Mouse (Mus musculus): Measurements from ENCODE around the gene Wdr24.

Wdr24 gene

DNA sequence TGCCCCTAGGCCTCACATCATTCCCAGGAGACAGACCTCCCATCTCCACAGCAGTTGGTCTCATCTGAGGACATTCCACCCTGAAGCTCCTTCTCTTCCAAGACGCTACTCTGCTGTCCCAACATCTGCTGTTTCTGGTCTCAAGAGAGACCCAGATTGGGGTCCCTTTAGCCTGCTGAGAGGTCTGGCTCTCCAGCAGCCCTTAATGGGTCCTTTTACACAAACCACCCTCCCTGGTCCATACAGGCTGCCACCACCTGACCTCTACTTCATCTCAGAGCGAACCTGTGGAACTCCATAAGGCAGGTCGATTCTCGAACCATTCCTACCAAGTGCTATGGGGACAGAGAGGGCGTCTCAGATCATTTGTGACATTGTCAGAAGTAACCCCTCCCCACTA is 15.4 kb upstream of the Wdr24 start:
- no peak for DNase-seq

DNA sequence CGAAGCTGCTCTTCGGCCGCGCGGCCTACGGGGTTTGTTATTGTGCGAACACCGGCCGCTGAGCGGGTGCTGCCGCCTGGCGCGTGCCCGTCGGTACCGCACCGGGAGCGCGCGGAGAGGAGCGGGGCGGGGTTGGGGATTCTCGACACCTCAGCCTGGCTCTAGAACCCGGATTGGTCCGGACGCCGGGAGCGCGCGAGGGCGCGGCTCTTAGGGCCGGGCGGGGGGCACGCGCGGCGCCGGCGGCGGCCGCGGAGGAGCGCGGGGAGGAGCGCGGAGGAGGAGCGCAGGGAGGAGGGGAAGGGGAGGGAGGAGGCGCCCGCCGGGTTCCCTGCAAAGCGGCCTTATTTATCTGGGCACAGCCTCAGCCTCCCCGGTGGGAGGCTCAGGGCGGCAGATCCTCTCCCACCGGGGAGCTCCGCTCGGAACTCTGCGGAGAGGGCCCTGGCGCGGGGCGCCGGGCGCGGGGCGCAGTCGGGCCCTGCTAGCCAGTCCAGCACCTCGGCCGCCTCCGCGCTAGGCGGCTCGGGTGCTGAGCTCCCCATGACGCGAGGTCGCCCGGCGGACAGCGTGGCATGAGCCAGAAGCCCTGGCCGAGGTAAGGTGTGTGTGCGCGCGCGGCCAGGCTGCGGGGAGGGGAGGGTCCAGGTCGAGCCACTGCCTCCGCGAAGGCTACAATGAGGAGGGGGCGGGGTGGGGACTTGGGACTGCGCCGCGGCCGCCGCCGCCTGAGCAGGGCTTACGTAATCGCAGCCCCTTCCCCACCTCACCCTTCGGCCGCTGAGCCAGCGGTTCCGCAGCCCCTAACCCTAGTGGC is 14.4 kb upstream of the Wdr24 start, which contains the start of gene Fbxl16:
Fbxl16 (plus strand) TSS at position 297 of the 817 bp plus-strand sequence.
- peak; percentile 74 to 77 for DNase-seq

DNA sequence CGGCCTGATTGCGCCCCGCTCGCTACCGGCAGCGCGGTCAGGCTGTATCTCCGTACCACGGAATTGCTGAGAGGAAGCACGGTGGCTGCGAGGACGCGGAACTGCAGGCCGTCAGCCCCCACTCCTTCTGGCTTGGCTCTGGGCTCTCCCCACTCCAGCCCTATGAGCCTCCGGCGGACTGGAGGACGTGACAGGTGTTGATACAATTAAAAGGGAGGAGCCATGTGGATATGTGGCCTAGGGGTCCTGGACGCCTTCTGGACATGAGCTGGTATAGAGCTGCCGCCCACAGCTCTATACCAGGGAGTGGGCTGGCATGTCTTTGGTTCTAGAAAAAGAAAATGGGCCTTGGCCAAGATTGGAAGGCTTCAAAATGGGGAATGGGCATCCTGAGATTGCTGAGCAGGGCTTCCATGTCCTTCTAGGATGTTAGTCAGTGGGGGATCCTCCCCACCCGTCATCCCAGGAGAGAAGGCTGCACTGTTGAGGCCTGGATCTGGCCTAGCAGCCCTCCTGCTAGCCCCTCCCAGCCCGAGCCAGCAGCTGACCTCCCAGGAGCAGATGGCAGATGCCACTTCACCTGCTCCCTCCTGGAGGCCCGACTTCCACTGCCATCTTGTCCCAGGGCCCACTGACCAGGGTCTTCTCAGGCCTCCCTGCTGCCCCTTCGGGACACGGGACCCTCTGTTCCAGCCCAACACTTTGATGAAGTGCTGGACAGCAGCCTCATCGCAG is 13.7 kb upstream of the Wdr24 start:
- no peak for DNase-seq

DNA sequence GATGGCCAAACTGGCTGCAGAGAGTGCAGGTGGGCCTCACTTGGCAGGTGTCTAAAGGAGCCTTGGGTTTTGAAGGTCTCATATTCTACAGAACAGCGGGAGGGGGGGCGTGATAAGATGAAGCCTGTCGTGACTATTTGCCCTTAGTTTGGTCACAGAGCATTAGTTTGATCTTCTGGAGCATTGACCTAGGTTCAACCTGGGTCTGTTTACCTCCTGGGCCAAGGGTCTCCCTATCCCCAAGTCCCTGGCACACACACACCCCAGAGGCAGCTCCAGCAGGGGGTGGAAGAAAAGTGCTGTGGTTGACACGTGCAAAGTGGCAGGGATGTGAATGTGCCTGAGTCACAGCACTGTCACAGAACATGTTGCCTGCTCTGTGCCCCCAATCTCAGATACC is 12.5 kb upstream of the Wdr24 start:
- DNase-seq, result no peak

DNA sequence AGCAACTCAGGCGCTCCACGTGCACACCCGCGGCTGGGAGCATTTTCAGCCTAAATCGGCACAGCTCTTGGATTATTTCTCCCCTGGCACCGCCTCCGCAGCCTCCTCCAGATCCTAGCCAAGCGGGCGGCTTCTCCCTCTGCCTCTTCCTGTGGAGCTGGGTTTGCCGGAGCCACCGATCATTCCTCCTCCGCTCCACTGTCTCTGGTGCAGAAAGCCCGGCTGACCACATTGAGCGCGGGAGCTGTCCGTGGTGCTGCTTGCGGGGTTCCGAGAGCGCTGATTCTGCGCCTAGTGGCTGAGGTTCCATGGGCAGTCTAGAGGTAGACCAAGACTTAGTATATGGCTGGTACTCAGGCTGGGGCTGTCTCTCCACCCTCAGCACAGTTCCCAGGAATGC is 10.0 kb upstream of the Wdr24 start:
- peak; percentile 63 to 73 for DNase-seq

DNA sequence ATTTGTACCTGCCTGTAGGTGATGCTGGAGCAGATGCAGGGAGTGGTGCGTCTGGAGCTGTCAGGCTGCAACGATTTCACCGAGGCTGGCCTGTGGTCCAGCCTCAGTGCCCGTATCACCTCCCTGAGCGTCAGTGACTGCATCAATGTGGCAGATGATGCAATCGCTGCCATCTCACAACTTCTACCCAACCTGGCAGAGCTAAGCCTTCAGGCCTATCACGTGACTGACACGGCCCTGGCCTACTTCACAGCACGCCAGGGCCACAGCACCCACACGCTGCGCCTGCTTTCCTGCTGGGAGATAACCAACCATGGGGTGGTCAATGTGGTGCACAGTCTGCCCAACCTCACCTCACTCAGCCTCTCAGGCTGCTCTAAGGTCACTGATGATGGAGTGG is 5.8 kb upstream of the Wdr24 start:
- no peak for DNase-seq

DNA sequence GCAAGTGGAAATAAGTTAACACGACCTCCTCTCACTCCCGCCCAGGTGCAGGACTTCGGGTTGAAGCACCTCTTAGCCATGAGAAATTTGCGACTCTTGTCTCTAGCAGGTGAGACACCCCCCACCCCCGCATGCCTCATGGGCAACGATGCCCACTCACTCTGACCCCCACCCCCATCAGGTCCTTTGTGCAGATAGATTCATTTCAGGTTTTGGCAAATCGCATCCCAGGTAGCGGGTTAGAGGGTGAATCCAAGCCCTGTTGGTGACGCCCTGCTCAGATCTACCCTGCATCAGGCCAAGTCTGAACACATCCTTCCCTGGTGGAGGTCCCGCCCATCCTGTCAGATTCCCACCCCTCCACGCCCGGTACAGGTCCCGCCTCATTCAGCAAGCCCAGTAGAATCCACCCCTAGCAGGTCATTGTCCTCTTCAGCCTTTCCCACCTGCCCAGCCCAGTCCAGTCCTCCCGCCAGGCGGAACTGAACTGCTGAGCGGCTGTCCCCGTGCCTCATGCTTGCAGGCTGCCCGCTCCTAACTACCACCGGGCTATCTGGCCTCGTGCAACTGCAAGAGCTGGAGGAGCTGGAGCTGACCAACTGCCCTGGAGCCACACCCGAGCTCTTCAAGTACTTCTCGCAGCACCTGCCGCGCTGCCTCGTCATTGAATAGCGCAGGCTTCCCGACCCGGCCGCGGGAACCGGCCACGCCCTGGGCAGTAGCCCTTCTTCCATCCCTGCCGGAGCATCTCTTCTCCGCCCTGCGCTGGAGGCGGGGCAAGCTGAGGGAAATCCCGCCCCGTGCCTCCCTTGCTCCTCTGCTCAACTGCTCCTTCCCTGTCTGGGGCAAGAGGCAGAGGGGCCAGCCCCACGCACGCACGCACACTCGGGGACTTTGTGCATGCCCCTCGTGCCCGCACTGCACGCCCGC is 4.3 kb upstream of the Wdr24 start:
- no peak for DNase-seq

DNA sequence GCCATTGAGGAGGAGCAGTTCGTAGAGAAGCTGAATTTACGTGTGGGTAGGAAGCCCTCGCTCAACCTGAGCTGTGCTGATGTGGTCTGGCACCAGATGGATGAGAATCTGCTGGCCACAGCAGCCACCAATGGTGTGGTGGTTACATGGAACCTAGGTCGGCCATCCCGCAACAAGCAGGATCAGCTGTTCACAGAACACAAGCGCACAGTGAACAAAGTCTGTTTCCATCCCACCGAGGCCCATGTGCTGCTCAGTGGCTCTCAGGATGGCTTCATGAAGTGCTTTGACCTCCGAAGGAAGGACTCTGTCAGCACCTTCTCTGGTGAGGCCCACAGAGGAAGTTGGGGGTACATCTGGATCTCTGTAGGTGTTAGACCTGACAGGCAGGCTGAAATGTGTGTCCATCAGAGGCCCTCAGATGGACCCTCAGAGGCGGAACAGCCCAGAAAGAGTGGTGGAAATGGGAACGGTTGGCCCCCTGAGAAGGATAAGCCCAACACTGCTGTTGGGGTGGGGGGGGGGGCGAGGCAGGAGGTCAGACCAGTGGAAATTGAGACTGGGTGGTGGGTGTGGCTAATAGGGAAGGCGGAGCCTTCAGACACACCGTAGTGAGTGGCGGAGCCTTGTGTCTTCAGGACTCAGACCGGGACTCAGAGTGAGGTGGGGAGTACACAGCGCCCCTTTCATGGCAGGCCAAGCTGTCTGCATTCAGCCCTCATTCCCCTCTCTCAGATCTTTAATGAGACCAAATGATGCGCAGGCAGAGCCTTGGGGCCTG is 1.1 kb downstream of the Wdr24 start:
- DNase-seq, result no peak

DNA sequence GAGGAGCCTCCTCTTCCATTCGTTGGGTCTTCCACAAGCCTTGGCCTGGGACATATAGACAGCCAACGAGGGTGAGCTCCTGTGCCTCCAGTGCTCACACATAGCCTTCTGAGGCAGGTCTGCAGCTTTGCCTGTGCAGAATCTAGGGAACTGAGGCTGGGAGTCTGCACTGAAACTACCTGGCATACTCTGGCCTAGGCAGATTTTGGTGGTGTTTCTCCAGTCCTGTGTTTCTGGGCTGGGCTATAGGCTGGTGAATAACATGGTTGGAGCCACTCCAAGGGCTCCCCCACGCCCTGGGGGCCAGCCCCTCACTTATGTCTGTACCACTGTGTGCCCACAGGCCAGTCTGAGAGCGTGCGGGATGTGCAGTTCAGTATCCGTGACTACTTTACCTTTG is 1.9 kb downstream of the Wdr24 start:
- no peak for DNase-seq

DNA sequence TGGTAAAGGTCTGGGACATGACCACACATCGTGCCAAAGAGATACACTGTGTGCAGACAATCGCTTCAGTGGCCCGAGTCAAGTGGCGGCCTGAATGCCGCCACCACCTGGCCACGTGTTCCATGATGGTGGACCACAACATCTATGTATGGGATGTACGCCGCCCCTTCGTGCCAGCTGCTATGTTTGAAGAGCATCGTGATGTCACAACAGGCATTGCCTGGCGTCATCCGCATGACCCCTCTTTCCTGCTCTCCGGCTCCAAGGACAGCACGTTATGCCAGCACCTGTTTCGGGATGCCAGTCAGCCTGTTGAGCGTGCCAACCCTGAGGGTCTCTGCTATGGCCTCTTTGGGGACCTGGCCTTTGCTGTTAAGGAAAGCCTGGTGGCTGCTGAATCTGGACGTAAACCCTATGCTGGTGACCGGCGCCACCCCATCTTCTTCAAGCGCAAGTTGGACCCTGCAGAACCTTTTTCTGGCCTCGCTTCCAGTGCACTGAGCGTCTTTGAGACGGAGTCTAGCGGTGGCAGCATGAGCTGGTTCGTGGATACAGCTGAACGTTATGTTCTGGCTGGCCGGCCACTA is 2.6 kb downstream of the Wdr24 start:
- no peak for DNase-seq

DNA sequence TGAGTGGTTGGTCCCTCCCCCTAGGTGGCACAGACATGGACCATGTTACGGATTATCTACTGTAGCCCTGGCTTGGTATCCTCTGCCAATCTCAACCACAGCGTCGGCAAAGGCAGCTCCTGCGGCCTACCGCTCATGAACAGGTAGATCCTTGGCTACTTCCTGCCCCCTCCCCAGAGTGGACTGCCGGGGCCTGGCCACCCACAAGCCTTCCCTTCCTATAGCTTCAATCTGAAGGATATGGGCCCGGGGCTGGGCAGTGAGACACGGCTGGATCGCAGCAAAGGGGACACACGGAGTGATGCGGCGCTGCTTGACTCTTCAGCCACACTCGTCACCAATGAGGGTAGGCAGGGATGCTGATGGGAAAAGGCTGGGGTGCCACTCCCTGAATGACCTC is 3.6 kb downstream of the Wdr24 start:
- DNase-seq, result no peak

DNA sequence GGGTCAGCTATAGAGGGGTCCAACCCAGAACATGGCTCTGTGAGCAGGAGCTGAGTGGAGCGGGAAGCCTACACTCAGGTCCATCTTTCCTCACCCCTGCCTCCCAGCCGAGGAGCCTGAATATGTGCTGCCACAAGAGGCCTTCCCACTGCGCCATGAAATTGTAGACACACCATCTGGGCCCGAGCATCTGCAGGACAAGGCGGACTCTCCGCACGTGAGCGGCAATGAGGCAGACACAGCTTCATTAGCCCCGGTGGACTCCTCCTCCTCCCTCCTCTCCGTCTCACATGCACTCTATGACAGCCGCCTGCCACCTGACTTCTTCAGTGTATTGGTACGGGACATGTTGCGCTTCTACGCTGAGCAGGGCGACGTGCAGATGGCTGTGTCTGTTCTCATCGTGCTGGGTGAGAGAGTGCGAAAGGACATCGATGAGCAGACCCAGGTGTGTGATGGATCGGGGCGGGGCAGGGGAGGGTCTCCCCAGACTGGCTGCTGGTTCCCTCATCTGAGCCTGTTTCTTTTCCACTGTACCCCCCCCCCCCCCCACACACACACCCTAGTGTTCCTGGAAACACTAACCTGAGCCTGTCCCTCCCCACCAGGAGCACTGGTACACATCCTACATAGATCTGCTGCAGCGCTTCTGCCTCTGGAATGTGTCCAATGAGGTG is 4.3 kb downstream of the Wdr24 start:
- DNase-seq, result no peak

DNA sequence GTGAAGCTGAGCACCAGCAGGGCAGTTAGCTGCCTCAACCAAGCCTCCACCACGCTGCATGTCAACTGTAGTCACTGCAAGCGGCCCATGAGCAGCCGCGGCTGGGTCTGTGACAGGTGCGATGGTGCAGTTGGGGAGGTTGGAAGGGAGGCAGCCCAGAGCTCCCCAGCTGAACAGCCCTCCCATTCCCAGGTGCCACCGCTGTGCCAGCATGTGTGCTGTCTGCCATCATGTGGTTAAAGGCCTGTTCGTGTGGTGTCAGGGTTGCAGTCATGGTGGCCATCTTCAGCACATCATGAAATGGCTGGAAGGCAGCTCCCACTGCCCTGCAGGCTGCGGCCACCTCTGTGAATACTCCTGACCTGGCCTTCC is 4.8 kb downstream of the Wdr24 start:
- DNase-seq, result no peak

DNA sequence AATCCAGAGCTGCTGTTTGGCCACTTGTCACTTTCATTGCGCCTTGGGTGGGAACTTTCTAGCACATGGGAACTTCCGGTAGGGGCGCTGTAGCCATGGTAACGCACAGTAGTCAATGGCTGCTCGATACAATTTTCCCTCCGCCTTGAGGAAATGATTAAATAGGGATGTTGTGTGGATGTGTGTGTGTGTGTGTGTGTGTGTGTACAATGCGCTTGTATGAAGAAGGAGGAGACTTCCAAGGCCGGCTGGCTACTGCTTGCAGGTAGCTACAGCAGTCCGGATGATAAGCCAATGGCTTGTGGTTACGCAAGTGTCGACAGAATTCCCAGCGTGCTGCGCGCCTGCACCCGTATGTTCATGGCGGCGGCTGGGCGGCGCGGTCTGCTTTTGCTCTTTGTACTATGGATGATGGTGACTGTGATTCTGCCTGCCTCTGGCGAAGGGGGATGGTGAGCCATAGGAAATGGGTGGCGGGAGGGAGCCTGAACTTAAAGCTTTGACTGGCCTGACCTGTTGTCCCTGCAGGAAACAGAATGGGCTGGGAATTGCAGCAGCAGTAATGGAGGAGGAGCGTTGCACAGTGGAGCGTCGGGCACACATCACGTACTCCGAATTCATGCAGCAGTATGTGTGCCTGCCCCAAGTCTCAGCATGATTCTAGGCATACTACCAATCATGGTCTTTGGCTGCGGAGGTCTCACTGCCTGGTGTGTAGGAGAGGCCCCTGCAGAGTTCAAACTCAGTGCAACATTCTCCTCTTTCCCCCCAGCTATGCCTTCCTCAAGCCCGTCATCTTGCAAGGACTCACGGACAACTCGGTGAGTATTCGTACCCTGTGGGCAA is 5.5 kb downstream of the Wdr24 start, which contains the start of gene Jmjd8:
Jmjd8 (plus strand) TSS at position 156 of the 846 bp plus-strand sequence.
- DNase-seq, result peak; percentile 73 to 75

DNA sequence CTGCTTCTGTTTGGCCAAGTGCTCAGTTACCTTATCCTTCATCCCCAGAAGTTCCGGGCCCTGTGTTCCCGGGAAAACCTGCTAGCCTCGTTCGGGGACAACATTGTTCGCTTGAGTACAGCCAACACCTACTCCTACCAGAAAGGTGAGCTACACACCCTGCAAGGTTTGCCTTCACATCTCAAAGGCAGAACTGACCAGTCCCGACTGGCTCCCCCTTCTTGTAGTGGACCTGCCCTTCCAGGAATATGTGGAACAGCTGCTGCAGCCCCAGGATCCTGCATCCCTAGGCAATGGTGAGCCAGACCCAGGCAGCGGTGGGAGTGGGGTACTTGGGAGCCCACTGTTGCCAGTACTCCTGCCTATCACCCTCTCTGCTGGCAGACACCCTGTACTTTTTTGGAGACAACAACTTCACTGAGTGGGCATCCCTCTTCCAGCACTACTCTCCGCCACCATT is 6.2 kb downstream of the Wdr24 start:
- DNase-seq, result no peak

DNA sequence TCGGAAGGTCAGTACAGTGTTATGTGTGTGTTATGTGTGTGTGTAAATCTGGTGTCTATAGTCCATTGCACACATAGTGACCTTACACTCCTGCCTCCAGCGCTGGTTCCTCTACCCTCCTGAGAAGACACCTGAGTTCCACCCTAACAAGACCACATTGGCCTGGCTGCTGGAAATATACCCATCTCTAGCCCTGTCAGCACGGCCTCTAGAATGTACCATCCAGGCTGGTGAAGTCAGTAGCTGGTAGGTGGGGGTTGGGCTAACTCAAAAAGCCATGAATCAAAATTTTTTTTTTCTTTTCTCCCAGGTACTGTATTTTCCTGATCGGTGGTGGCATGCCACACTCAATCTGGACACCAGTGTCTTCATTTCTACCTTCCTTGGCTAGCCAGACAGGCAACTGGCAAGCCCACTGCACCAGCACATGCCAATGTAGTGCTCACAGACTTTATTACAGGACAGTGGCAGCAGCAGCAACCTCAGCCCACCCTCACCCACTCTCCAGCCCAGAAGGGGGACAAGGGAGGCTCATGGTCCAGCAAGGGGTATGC is 6.8 kb downstream of the Wdr24 start:
- no peak for DNase-seq

DNA sequence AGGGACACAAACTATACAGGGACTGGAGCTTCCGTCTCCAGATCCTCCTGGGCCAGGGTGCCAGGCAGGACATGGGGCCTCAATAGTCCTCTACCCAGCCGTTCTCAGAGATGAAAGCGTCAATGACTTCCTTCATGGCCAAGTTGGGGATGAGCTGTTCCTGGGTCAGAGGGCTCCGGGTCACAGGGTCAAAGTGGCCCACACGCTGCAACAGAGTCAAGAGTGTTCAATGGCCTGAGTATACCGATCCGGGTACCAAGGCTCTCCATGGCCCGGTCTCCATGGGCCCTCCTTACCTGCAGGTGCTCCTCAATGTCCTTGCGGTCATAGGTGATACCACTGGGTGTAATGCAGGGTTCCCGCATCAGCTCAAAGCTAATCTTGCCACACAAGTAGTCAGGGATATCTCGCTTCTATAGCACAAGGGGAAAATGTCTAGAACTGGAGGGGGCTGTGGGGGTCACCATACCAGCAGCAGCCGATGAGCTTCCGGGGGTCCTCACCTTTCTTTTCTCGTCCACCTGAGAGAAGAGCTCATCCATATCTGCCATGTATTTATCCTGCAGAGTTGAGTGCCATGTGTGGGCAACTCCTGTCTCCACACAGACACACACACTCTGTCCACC is 7.5 kb downstream of the Wdr24 start:
- no peak for DNase-seq

DNA sequence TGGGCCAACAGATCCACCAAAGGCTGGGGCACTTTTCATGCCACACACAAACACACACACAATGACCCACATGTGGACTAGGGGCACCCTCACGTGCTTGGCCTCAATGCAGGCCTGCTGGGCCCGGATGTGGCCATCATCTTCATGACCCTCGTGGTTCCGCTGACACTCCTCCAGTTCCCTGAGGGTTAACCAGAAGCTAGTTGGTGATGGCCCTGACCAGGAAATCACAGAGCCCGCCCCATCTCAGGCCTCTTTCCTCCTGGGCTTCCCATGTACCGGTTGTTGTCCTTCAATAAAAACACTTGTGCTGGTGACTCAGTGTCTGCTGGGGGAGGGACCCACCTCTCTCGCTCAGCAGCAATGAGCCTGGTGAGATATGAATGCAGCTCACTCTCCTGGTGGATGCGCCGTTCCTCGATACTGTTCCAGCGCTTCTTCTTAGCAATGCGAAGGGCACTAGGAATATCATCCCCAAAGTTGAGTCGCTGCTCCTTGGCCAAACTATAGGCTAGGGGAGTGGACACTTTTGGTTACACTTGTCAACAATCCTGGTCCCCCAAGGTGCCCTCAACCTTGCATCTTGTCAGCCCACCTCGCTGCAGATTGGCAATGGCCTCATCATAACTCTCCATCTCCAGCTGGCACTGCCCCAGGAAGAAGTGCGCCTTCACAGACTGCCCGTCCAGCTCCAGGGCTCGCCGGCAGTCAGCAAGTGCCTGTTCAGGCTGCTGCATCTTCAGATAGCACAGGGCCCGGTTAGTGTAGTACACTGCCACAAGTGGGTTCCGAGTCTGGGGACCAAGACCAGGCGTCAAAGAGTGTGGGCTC is 8.2 kb downstream of the Wdr24 start:
- no peak for DNase-seq
